Mouse (Mus musculus) embryo, embryonic 9.5 days (tissue): ENCODE measurements around the gene Decr2.
A peak's percentile ranks its signal among the peaks of the same experiment; 100 is the strongest.
"Not testable (repeated sequence)": the region's sequence is repeated elsewhere in the genome, so short reads cannot be mapped to it uniquely, and the experiment has no call there.

Experiments used
- DNase-seq: peaks from one replicate; pipeline ENCODE4 v3.0.0-alpha.2; 2017; ENCODE audit errors: extremely low spot score

Decr2 gene

GRCm38 (mm10) chr17:26057787-26058567, 32.2 kb downstream of the Decr2 start:
- DNase-seq, result no peak

GRCm38 (mm10) chr17:26057278-26057677, 32.9 kb downstream of the Decr2 start:
- DNase-seq, result no peak

DNA sequence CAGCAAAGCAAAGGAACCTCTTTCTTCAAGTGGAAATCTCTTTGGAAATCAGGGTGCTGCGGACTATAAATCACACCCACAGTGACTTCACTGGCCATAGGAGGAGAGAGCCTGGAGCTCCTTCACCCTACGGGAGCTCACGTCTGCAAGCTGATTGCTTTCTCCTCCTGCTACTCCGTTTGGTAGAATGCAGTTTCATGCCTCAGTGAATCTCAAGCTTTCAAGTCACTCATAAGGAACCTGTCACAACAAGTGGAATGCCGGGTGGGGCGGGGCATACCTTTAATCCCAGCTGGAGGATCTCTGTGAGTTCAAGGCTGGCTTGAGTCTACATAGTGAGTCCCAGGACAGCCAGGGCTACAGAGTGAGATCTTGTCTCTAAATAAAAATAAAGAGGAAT, 35.0 kb downstream of the Decr2 start:
- DNase-seq, result no peak

- DNase-seq, result peak; percentile 22
Measured at GRCm38 (mm10) chr17:26054133-26054845, 35.8 kb downstream of the Decr2 start.

DNA sequence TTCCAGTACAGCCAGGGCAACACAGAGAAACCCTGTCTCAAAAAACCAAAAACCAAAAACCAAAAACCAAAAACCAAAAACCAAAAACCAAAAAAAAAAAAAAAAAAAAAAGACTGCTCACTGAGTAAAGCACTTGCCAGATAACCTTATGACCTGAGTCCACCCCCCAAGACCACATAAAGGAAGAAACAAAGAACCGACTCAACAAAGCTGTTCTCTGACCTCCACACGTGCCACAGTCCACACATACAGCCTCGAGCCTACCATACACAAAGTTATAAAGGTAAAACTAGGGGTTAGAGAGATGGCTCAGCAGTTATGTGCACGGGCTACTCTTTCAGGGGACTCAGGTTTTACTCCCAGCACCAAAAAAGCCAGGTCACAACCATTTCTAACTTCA, 37.4 kb downstream of the Decr2 start:
- DNase-seq, result no peak

- DNase-seq, result no peak
Measured at GRCm38 (mm10) chr17:26052074-26052473, 38.1 kb downstream of the Decr2 start.

DNA sequence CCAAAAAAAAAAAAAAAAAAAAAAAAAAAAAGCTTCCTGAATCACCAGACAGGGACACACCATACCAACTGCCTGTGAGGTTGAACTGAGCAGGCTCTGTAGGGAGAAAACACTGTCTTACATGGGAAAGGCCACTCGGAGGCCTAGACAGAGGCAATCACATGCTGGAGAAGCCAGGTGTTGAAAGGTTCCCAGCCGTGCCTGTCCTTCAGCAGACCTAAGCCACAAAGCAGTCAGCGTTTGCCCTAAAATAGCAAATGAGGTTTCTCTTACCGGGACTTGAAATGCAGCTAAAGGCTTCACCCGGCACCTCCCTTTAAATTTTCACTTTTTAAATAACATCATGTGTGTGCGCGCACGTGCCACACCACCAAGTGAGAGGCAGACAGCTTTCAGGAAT, 42.0 kb downstream of the Decr2 start:
- no peak for DNase-seq

DNA sequence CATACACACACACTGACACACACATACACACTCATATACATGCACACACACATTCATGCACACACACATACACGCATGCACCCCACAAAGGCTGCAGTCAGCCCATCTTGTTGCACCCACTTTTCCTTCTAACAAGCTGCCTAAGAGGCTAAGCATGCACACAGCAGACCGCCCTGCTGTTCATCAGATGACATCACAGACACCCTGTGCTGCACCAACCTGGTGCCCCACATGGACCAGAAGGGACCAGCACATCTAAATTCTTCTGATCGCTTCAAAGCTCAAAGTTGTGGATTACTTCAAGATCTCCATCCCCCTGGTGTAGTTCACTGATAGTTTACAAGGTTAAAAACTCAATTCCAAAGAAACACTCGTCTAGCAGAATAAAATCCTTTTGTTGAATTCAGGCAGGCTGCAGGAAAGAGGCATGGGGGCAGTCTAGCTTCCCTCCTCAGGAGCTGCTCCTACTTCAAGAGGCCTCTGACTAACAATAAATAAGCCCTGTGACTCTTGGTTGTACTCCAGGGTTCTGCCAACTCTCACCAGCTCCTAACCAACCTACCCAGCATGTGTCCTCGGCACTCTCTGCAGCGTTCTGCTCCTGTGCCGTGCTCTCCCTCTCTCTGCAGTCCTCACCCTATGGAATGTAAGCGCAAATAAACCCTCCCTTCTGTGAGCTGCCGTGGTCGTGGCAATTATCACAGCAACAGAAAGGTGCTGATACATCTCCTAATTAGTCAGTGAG, 43.7 kb downstream of the Decr2 start:
- DNase-seq, result no peak

- no peak for DNase-seq
Measured at GRCm38 (mm10) chr17:26045285-26045684, 44.9 kb downstream of the Decr2 start.

DNA sequence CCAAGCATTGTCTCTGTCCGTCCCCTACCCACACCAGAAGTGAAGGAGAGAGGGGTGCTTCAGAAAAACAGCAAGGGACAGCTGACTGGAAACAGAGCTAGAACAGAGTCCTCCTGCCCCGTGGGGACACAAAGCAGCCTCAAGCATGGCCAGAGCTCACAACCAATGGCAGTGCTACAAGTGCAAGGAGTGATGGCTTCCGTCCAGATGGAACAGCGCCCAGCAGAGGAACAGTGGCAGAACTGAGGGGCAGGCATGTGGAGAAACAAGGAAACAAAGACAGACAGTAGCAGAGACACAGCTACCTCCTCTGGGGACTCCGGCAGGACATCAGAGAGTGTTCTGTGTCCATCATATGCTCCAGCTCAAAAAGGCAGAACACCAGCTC, 46.9 kb downstream of the Decr2 start:
- DNase-seq, result no peak

DNA sequence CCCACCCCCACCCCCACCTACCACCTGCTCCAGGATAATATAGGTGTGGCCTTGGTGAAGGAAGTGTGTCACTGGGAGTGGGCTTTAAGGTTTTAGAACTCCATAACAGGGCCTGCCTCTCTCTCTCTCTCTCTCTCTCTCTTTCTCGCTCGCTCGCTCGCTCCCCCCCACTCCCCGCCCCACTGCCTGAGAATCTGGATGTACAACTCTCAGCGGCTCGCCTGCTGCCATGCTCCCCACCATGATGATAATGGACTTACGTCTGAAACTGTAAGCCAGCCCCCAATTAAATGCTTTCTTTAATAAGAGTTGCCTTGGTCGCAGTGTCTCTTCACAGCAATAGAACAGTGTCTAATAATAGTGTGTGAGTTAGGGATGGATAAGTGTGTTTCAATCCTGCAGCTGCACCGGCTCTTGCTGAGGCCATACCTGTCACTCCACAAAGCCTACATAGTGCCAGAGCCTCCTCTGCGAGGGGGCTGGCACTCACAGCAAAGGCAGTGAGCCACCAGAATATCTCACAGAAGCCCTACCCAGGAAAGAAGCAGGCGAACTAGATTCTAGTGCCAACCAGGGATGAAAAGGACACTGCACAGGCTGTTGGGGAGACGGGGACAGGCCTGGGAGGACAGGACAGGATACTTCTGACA, 47.4 kb downstream of the Decr2 start:
- DNase-seq, result no peak

DNA sequence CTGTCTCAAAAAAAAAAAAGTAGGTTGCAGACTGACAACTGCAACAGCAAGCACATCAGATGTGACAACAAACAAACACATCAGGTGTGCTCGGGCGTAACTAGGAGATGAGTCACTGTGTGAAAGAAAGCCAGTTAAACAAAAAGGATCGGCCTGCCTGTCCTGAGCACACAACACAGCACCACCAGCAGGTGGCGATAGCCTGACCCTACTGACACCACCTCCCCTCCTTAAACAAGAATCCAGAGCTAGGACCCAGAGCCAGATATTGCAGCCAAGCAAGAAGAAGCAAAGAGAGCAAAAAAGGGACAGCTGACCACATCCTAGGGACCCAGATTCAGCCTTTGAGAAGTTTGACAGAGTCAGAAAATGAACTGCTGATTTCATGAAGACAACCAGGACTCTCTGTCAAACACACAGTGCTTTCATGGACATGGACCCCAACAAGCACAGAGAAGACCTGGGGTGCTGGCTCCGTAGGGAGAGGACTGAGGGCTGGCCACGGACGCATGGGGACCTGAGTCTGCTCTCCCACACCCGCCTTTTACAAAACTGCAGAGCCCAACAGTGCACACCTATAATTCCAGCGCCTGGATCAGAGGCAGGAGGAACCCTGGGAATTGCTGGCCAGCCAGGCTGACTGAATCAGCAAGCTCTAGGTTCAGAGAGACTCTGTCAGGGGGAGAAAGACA, 48.9 kb downstream of the Decr2 start:
- peak; percentile 63 for DNase-seq

- not testable (repeated sequence) for DNase-seq
Measured at GRCm38 (mm10) chr17:26040711-26041110, 49.4 kb downstream of the Decr2 start.

GRCm38 (mm10) chr17:26032037-26032436, 58.1 kb downstream of the Decr2 start:
- DNase-seq, result no peak

GRCm38 (mm10) chr17:26031583-26031982, 58.6 kb downstream of the Decr2 start:
- DNase-seq, result no peak
